ENCODE assay signal across 8 mouse cellular contexts in the genomic region with DNA sequence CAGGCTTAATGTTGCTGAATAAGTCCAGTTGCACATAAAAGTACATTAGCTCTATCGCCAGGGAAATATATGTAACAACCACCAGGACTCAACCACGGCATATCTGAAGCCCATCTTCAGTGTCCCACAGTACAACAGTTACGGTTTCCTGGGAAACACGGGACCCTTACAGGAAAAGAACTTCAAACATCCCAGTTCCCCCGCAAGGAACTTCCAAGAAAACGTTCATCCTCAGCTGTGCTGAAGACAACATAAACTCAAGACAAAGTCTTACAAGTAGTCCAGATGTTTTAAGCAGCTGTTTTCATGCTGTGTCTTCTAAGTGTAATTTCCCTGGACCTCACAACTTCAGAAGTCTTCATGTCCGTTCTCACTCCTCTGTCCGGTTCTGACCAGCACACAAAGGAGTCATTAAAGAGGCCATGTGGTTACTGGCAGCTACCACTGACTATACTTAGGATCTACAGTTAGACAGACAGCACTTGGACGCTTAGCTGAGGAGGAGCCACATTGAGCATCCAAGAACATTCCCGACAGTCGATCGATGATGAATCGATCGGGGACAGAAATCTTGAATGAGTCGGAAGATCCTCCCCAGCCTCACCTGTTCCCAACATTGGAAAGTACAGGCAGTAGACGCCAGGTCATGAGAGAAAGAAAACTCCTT. TPM values are rescaled to one million over a fixed set of nuclear protein-coding genes. Genes with fewer than 3 reads are reported as not detected.
DNase-seq lines count a peak whose midpoint lies in the region; ATAC-seq and TF ChIP-seq lines count a peak whose summit lies in the region.

No protein-coding gene starts in this region.

- no peak for TF ChIP-seq EP300 in liver, postnatal 0 days (IDR thresholded peaks at IDR 0.05; ENCODE audit: low read depth)
- no peak for TF ChIP-seq EP300 in stomach, postnatal 0 days (optimal IDR thresholded peaks at IDR 0.05)

- H3K9me3 ChIP-seq in hindbrain, embryonic 12.5 days (replicated peaks): no peaks in the 10 kb centered on the region
- H3K9me3 ChIP-seq in liver, postnatal 0 days (ENCODE audit: low read length): no peaks in the 10 kb centered on the region
- no peaks in the 10 kb centered on the region for H3K9me3 ChIP-seq in stomach, postnatal 0 days (ENCODE audit: control insufficient read depth, low read length)

- H3K4me1 ChIP-seq in hindbrain, embryonic 12.5 days: peaks cover 19% of the 10 kb centered on the region
- peaks cover 16% of the 10 kb centered on the region for H3K4me1 ChIP-seq in liver, postnatal 0 days (ENCODE audit: insufficient read depth)
- peaks cover 3% of the 10 kb centered on the region; the same call in 1 of the 2 replicates for H3K4me1 ChIP-seq in stomach, postnatal 0 days (replicated peaks; ENCODE audit: control insufficient read depth, insufficient read depth)

- 0 out of 2 replicates have a peak overlapping the region, but pooled peaks have one; percentile 77 for H3K27ac ChIP-seq in hindbrain, embryonic 12.5 days
- peak overlapping the region; percentile 76; the same call in 1 of the 2 replicates for H3K27ac ChIP-seq in liver, postnatal 0 days (ENCODE audit: low read depth)
- peak overlapping the region; percentile 92 for H3K27ac ChIP-seq in stomach, postnatal 0 days (replicated peaks)

- peak overlapping the region; percentile 67 for H3K4me2 ChIP-seq in hindbrain, embryonic 12.5 days (replicated peaks)
- H3K4me2 ChIP-seq in liver, postnatal 0 days (ENCODE audit: low read depth, low read length): peak overlapping the region; percentile 94
- H3K4me2 ChIP-seq in stomach, postnatal 0 days (replicated peaks; ENCODE audit: low read depth): peak overlapping the region; percentile 86

- no peaks in the 10 kb centered on the region for H3K36me3 ChIP-seq in hindbrain, embryonic 12.5 days
- no peaks in the 10 kb centered on the region for H3K36me3 ChIP-seq in liver, postnatal 0 days (replicated peaks; ENCODE audit: insufficient read depth, low read length)
- H3K36me3 ChIP-seq in stomach, postnatal 0 days (ENCODE audit: control insufficient read depth, insufficient read depth, low read length): no peaks in the 10 kb centered on the region

- no peak for TF ChIP-seq CTCF in liver, postnatal 0 days (IDR thresholded peaks at IDR 0.05; ENCODE audit: low read depth)
- TF ChIP-seq CTCF in stomach, postnatal 0 days (IDR thresholded peaks at IDR 0.05; ENCODE audit: low read depth): no peak

- peak; percentile 3 for DNase-seq in thymus, postnatal 0 days (ENCODE audit: low spot score)
- no peak for DNase-seq in thymus, postnatal 4 days
- DNase-seq in embryo, embryonic 11 days: peak; percentile 51
- no peak for DNase-seq in liver, postnatal 0 days
- no peak for DNase-seq in stomach, postnatal 0 days (ENCODE audit: low spot score)
- no peak for DNase-seq in left cerebral cortex, adult 9 months (ENCODE audit: low spot score in 2 of 2)
- no peak for DNase-seq in adrenal gland, postnatal 25 days

- no peak for ATAC-seq in hindbrain, embryonic 12.5 days (ENCODE audit: low FRiP score)
- ATAC-seq in liver, postnatal 0 days: no peak
- no peak for ATAC-seq in stomach, postnatal 0 days (ENCODE audit: low FRiP score, low TSS enrichment)

- H3K27me3 ChIP-seq in hindbrain, embryonic 12.5 days: no peaks in the 10 kb centered on the region
- no peaks in the 10 kb centered on the region for H3K27me3 ChIP-seq in liver, postnatal 0 days (ENCODE audit: insufficient read depth, low read length)
- no peaks in the 10 kb centered on the region for H3K27me3 ChIP-seq in stomach, postnatal 0 days (ENCODE audit: control insufficient read depth, insufficient read depth, low read length)

- WGBS in hindbrain, embryonic 12.5 days: 8% methylated on average over 16 of the region's 16 CpGs
- 6% methylated on average over 16 of the region's 16 CpGs for WGBS in liver, postnatal 0 days (ENCODE audit: insufficient replicate concordance)
- WGBS in stomach, postnatal 0 days: 4% methylated on average over 16 of the region's 16 CpGs

- peak overlapping the region; percentile 97 for H3K4me3 ChIP-seq in hindbrain, embryonic 12.5 days
- H3K4me3 ChIP-seq in liver, postnatal 0 days (ENCODE audit: low read depth, low read length): peak overlapping the region; percentile 81
- H3K4me3 ChIP-seq in stomach, postnatal 0 days (ENCODE audit: low read depth, low read length): peak overlapping the region; percentile 95

- H3K9ac ChIP-seq in hindbrain, embryonic 12.5 days: peak overlapping the region; percentile 94
- H3K9ac ChIP-seq in liver, postnatal 0 days (replicated peaks): peak overlapping the region; percentile 93
- H3K9ac ChIP-seq in stomach, postnatal 0 days (ENCODE audit: low read length): peak overlapping the region; percentile 95

RNA-seq across cellular contexts. Expression of a gene that starts 0.9 kb away (rescaled TPM):
- polyA plus RNA-seq in thymus, postnatal 0 days (2015; fragmentation: Nextera tagmentation; extraction: Ambion mirVana): 16.2 and 16.3 TPM in 2 replicates
- polyA plus RNA-seq in hindbrain, embryonic 12.5 days (2016; fragmentation: Nextera tagmentation; extraction: Ambion mirVana): 18.9 and 22.7 TPM in 2 replicates
- polyA plus RNA-seq in liver, postnatal 0 days (2015; fragmentation: Nextera tagmentation; extraction: Ambion mirVana): 4.8 and 5.4 TPM in 2 replicates
- 6.4 and 6.8 TPM in 2 replicates for polyA plus RNA-seq in stomach, postnatal 0 days (2015; fragmentation: Nextera tagmentation; extraction: Ambion mirVana)
- 21.3 and 36.7 TPM in 2 replicates for total RNA-seq in adrenal gland, postnatal 25 days (2021)

RNA-seq across cellular contexts. Expression of a gene that starts 0.9 kb away (rescaled TPM):
- 37.3 and 37.8 TPM in 2 replicates for polyA plus RNA-seq in thymus, postnatal 0 days (2015; fragmentation: Nextera tagmentation; extraction: Ambion mirVana)
- polyA plus RNA-seq in hindbrain, embryonic 12.5 days (2016; fragmentation: Nextera tagmentation; extraction: Ambion mirVana): 107 and 111 TPM in 2 replicates
- 27.1 and 28.2 TPM in 2 replicates for polyA plus RNA-seq in liver, postnatal 0 days (2015; fragmentation: Nextera tagmentation; extraction: Ambion mirVana)
- polyA plus RNA-seq in stomach, postnatal 0 days (2015; fragmentation: Nextera tagmentation; extraction: Ambion mirVana): 54.5 and 59.1 TPM in 2 replicates
- total RNA-seq in adrenal gland, postnatal 25 days (2021): 497 and 536 TPM in 2 replicates

RNA-seq across cellular contexts. Expression of a gene that starts 38.5 kb away (rescaled TPM):
- polyA plus RNA-seq in thymus, postnatal 0 days (2015; fragmentation: Nextera tagmentation; extraction: Ambion mirVana): 45.6 and 51.3 TPM in 2 replicates
- polyA plus RNA-seq in hindbrain, embryonic 12.5 days (2016; fragmentation: Nextera tagmentation; extraction: Ambion mirVana): 54.8 and 56.5 TPM in 2 replicates
- polyA plus RNA-seq in liver, postnatal 0 days (2015; fragmentation: Nextera tagmentation; extraction: Ambion mirVana): 19.5 and 20.4 TPM in 2 replicates
- polyA plus RNA-seq in stomach, postnatal 0 days (2015; fragmentation: Nextera tagmentation; extraction: Ambion mirVana): 50.0 and 52.2 TPM in 2 replicates
- 22.7 and 31.2 TPM in 2 replicates for total RNA-seq in adrenal gland, postnatal 25 days (2021)

RNA-seq across cellular contexts. Expression of a gene that starts 46.9 kb away (rescaled TPM):
- polyA plus RNA-seq in thymus, postnatal 0 days (2015; fragmentation: Nextera tagmentation; extraction: Ambion mirVana): 16.7 and 16.8 TPM in 2 replicates
- 17.3 and 21.3 TPM in 2 replicates for polyA plus RNA-seq in hindbrain, embryonic 12.5 days (2016; fragmentation: Nextera tagmentation; extraction: Ambion mirVana)
- polyA plus RNA-seq in liver, postnatal 0 days (2015; fragmentation: Nextera tagmentation; extraction: Ambion mirVana): 4.7 and 5.6 TPM in 2 replicates
- 11.5 and 12.8 TPM in 2 replicates for polyA plus RNA-seq in stomach, postnatal 0 days (2015; fragmentation: Nextera tagmentation; extraction: Ambion mirVana)
- total RNA-seq in adrenal gland, postnatal 25 days (2021): 10.3 and 14.3 TPM in 2 replicates

Comparison
In these comparisons a context has a peak if more than half of its experiments do, and no peak if none do; other contexts are left out.
1. DNase-seq: peak in thymus, postnatal 0 days (single experiment) and embryo, embryonic 11 days (single experiment); none in thymus, postnatal 4 days (single experiment), liver, postnatal 0 days (single experiment), stomach, postnatal 0 days (single experiment), left cerebral cortex, adult 9 months (0 of 2) and adrenal gland, postnatal 25 days (single experiment).
2. Peak in every context shown above with its lines, with median percentiles within 50 percentile points of each other: H3K27ac ChIP-seq, H3K4me2 ChIP-seq, H3K4me3 ChIP-seq and H3K9ac ChIP-seq.